Mouse (Mus musculus) layer of hippocampus, postnatal 25 days (tissue): ENCODE measurements around the gene Pigz. TPM values are rescaled to one million over a fixed set of nuclear protein-coding genes. Genes with fewer than 3 reads are reported as not detected.

Experiments used
- DNase-seq, 2 experiments: peaks; one replicate each; pipeline ENCODE4 v3.0.0; 2022; ENCODE audit warnings: mixed read lengths in 2 of 2, low spot score in 1 of 2; ENCODE audit errors: extremely low spot score in 1 of 2
- microRNA-seq, 2 experiments: library from miRNA; unstranded; fragments of <30 nt; microRNA quantifications; one replicate each; pipeline ENCODE4 v1.2.0; 2021
- total RNA-seq, 2 experiments: library from RNA; stranded (reverse); gene quantifications; 2 replicates each; pipeline ENCODE4 v1.2.3; 2021

Pigz gene
- total RNA-seq, 2 experiments from 2014 or later, result 15.4 to 20.9 TPM

- DNase-seq, result no peak
These were observed 59.5 kb downstream of the Pigz start for GRCm38 (mm10) chr16:31993195-31993594.

- no peak for DNase-seq
These were observed 60.3 kb downstream of the Pigz start for GRCm38 (mm10) chr16:31993946-31994345.

Small RNA genes within 50 kb of the gene (microRNA-seq; reads per million reads assigned to microRNA genes)
- gene Gm26269, result 0 reads per million in 2 experiments

Other genes starting within 250 kb of the Pigz start
- under 1 TPM; 0.16 to 0.17 TPM for gene Meltf, start 55.0 kb upstream of the Pigz start, total RNA-seq
- 10 to 100 TPM; 42.2 to 49.5 TPM for gene 0610012G03Rik, start 14.6 kb downstream of the Pigz start, total RNA-seq
- gene Ncbp2, start 14.7 kb downstream of the Pigz start, total RNA-seq, result 10 to 100 TPM; 49.9 to 55.3 TPM
- 10 to 100 TPM; 39.4 to 40.4 TPM for gene Senp5, start 69.4 kb downstream of the Pigz start, total RNA-seq
- gene Pak2, start 145.5 kb downstream of the Pigz start, total RNA-seq, result 10 to 100 TPM; 29.9 to 30.6 TPM
- 10 to 100 TPM; 21.9 to 29.5 TPM for gene Pigx, start 165.9 kb downstream of the Pigz start, total RNA-seq
- gene Cep19, start 165.9 kb downstream of the Pigz start, total RNA-seq, result 10 to 100 TPM; 62.9 to 65.4 TPM
- 10 to 100 TPM in 1 of 2 experiments, 1 to 10 TPM in 1; 8.9 to 10.6 TPM for gene Nrros, start 231.7 kb downstream of the Pigz start, total RNA-seq
- not detected for gene Bex6, start 246.0 kb downstream of the Pigz start, total RNA-seq